10 mouse cellular contexts compared by ENCODE assay signal in genomic region chr10:93688306-93689171, GRCm38 (mm10). TPM values are rescaled to one million over a fixed set of nuclear protein-coding genes. Genes with fewer than 3 reads are reported as not detected.
DNase-seq lines count a peak whose midpoint lies in the region; ATAC-seq and TF ChIP-seq lines count a peak whose summit lies in the region.
"Had no signal": no experiment of that assay in that cellular context is flagged by ENCODE, and none has a peak within 500 bp of the region (broad histone marks: within the 10 kb centered on the region; RNA-seq: fewer than 3 reads in every experiment).

No protein-coding gene starts in this region.

- no peaks in the 10 kb centered on the region for H3K36me3 ChIP-seq in limb, embryonic 14.5 days (ENCODE audit: control insufficient read depth, insufficient read depth, low read length)
- peaks cover 8% of the 10 kb centered on the region; the same call in 1 of the 2 replicates for H3K36me3 ChIP-seq in hindbrain, embryonic 14.5 days (replicated peaks; ENCODE audit: control insufficient read depth, insufficient read depth)
- H3K36me3 ChIP-seq in hindbrain, embryonic 12.5 days, result 0 out of 2 replicates have a peak, but pooled peaks cover 4% of the 10 kb centered on the region
- H3K36me3 ChIP-seq: embryonic facial prominence, embryonic 12.5 days had no signal

- no peak for TF ChIP-seq POLR2A in limb, embryonic 14.5 days (IDR thresholded peaks at IDR 0.05; ENCODE audit: borderline replicate concordance, extremely low read depth, insufficient read depth, insufficient read length)

- peak overlapping the region; percentile 10; the same call in 1 of the 2 replicates for H3K27ac ChIP-seq in limb, embryonic 14.5 days (replicated peaks; ENCODE audit: low read depth, low read length)
- no peak overlapping the region for H3K27ac ChIP-seq in hindbrain, embryonic 14.5 days
- H3K27ac ChIP-seq in hindbrain, embryonic 12.5 days, result no peak overlapping the region
- H3K27ac ChIP-seq: embryonic facial prominence, embryonic 12.5 days had no signal

- DNase-seq in kidney, postnatal 10 days, result peak; percentile 55
- DNase-seq in kidney, adult 18-20 months, result no peak
- peak; percentile 73 for DNase-seq in limb, embryonic 14.5 days (ENCODE audit: low spot score)
- no peak for DNase-seq in urinary bladder, adult 2 months (ENCODE audit: low spot score)
- no peak for DNase-seq in hindbrain, embryonic 14.5 days (ENCODE audit: low spot score)

- H3K4me2 ChIP-seq in limb, embryonic 14.5 days (replicated peaks; ENCODE audit: low read depth, low read length, severe bottlenecking), result 0 out of 2 replicates have a peak overlapping the region, but pooled peaks have one; percentile 2
- no peak overlapping the region for H3K4me2 ChIP-seq in hindbrain, embryonic 14.5 days (replicated peaks)
- H3K4me2 ChIP-seq in hindbrain, embryonic 12.5 days (replicated peaks), result no peak overlapping the region
- H3K4me2 ChIP-seq: embryonic facial prominence, embryonic 12.5 days had no signal

- H3K4me1 ChIP-seq in limb, embryonic 14.5 days (ENCODE audit: control insufficient read depth, insufficient read depth, low read length), result peaks cover 10% of the 10 kb centered on the region; the same call in 1 of the 2 replicates
- no peaks in the 10 kb centered on the region for H3K4me1 ChIP-seq in hindbrain, embryonic 14.5 days (replicated peaks; ENCODE audit: control insufficient read depth, insufficient read depth, low read length)
- no peaks in the 10 kb centered on the region for H3K4me1 ChIP-seq in hindbrain, embryonic 12.5 days
- H3K4me1 ChIP-seq: embryonic facial prominence, embryonic 12.5 days had no signal

- no peaks in the 10 kb centered on the region for H3K27me3 ChIP-seq in limb, embryonic 14.5 days (ENCODE audit: control insufficient read depth, insufficient read depth, low read length)
- H3K27me3 ChIP-seq in hindbrain, embryonic 14.5 days (ENCODE audit: control insufficient read depth, insufficient read depth, low read length), result no peaks in the 10 kb centered on the region
- H3K27me3 ChIP-seq in hindbrain, embryonic 12.5 days, result no peaks in the 10 kb centered on the region
- H3K27me3 ChIP-seq: embryonic facial prominence, embryonic 12.5 days had no signal

- H3K4me3 ChIP-seq in limb, embryonic 14.5 days (replicated peaks; ENCODE audit: low read length), result no peak overlapping the region
- H3K4me3 ChIP-seq in hindbrain, embryonic 14.5 days (replicated peaks; ENCODE audit: low read length), result no peak overlapping the region
- H3K4me3 ChIP-seq in hindbrain, embryonic 12.5 days, result no peak overlapping the region
- H3K4me3 ChIP-seq: embryonic facial prominence, embryonic 12.5 days had no signal

- no peak overlapping the region for H3K9ac ChIP-seq in limb, embryonic 14.5 days (ENCODE audit: low read depth, low read length, severe bottlenecking)
- H3K9ac ChIP-seq in hindbrain, embryonic 14.5 days, result no peak overlapping the region
- no peak overlapping the region for H3K9ac ChIP-seq in hindbrain, embryonic 12.5 days
- H3K9ac ChIP-seq: embryonic facial prominence, embryonic 12.5 days had no signal

- H3K9me3 ChIP-seq in limb, embryonic 14.5 days (ENCODE audit: control insufficient read depth, low read length), result no peaks in the 10 kb centered on the region
- H3K9me3 ChIP-seq in hindbrain, embryonic 14.5 days (ENCODE audit: control insufficient read depth, low read length), result no peaks in the 10 kb centered on the region
- H3K9me3 ChIP-seq in hindbrain, embryonic 12.5 days (replicated peaks), result no peaks in the 10 kb centered on the region
- H3K9me3 ChIP-seq: embryonic facial prominence, embryonic 12.5 days had no signal

- WGBS in limb, embryonic 14.5 days, result 58% methylated on average over 26 of the region's 26 CpGs
- 86% methylated on average over 26 of the region's 26 CpGs for whole genome bisulfite sequencing in hindbrain, embryonic 14.5 days
- WGBS in hindbrain, embryonic 12.5 days, result 86% methylated on average over 26 of the region's 26 CpGs

- ATAC-seq in erythroblast, adult 5-6 weeks (replicated peaks; ENCODE audit: low FRiP score, poor library complexity, severe bottlenecking), result peak; percentile 88
- ATAC-seq in limb, embryonic 14.5 days (ENCODE audit: low FRiP score, low read depth), result peak; percentile 89
- peak; percentile 60; the same call in 1 of the 2 replicates for ATAC-seq in neutrophil, adult 5-6 weeks (ENCODE audit: extremely low read depth, insufficient number of reproducible peaks, low FRiP score, poor library complexity, severe bottlenecking)
- no peak for ATAC-seq in hindbrain, embryonic 14.5 days (ENCODE audit: low FRiP score)
- ATAC-seq in hindbrain, embryonic 12.5 days (ENCODE audit: low FRiP score), result no peak
- ATAC-seq: hindbrain, embryonic 16.5 days had no signal

RNA-seq across cellular contexts. Expression of gene Ntn4, which starts 48.1 kb away (rescaled TPM):
- total RNA-seq in erythroblast, adult 5-6 weeks (2015; ENCODE audit: low replicate concordance), result 8.8 and 13.0 TPM in 2 replicates
- total RNA-seq in erythroblast, adult 5-6 weeks (2017; ENCODE audit: low replicate concordance), result 12.6 and 16.9 TPM in 2 replicates
- 3.6 and 4.0 TPM in 2 replicates for polyA plus RNA-seq in limb, embryonic 14.5 days (2012; rRNA removed)
- 1.3 and 1.4 TPM in 2 replicates for polyA plus RNA-seq in limb, embryonic 14.5 days (2014; fragmentation: Nextera tagmentation; extraction: Ambion mirVana)
- total RNA-seq in neutrophil, adult 5-6 weeks (2017), result not detected in 2 replicates
- polyA plus RNA-seq in urinary bladder, adult 2 months (2012; rRNA removed), result 7.8 and 11.2 TPM in 2 replicates
- 0.70 and 0.76 TPM in 2 replicates for polyA plus RNA-seq in hindbrain, embryonic 14.5 days (2014; fragmentation: Nextera tagmentation; extraction: Ambion mirVana)
- polyA plus RNA-seq in hindbrain, embryonic 12.5 days (2016; fragmentation: Nextera tagmentation; extraction: Ambion mirVana), result 3.2 and 3.4 TPM in 2 replicates

Comparison
In these comparisons a context has a peak if more than half of its experiments do, and no peak if none do; other contexts are left out.
1. DNase-seq: peak in kidney, postnatal 10 days (single experiment) and limb, embryonic 14.5 days (single experiment); none in kidney, adult 18-20 months (single experiment), urinary bladder, adult 2 months (single experiment) and hindbrain, embryonic 14.5 days (single experiment).
2. ATAC-seq: peak in erythroblast, adult 5-6 weeks (single experiment), limb, embryonic 14.5 days (single experiment) and neutrophil, adult 5-6 weeks (single experiment); none in hindbrain, embryonic 14.5 days (single experiment) and hindbrain, embryonic 12.5 days (single experiment).